Mouse (Mus musculus): Measurements from ENCODE around the gene Ppdpf.

DNA sequence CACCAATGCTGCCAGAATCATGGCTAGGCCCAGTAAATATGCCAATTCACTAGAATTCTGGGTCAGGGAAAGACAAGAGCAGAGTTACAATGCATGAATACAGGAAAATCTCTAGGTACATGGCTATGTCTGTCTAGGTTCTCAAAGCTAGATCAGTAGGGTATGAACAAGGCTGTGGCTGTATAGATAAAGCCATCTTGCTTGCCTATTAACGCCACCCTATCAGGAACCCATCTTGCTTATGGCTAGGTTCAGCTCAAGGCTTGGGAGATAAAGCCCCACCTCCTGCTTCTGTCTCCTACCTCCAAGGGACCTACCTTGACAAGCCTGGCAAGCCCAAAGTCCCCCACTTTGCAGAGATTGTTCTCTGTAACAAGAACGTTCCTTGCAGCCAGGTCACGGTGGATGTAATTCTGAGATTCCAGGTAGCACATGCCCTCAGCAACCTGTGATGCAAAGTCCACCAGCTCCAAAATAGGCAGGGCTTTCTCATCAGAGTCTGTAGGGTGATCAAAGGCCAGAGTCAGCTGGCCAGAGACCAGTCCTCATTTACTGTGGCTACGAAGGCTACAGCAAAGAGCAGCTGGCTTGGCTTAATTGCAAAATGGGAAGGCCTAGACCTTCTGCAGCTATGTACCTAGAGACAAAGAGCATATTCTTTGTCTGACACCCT, 9.7 kb downstream of the Ppdpf start:
- TF ChIP-seq CTCF (IDR thresholded peaks at IDR 0.05; ENCODE audit: borderline replicate concordance, insufficient read depth, low read length) (no peak), POLR2A (IDR thresholded peaks at IDR 0.05; ENCODE audit: low read depth, low read length) (no peak)

All from embryonic fibroblast, embryonic 13.5 days (primary cell).